Mouse (Mus musculus): ENCODE measurements around the gene Rab5a. TPM values are rescaled to one million over a fixed set of nuclear protein-coding genes. Genes with fewer than 3 reads are reported as not detected.
"Not testable (repeated sequence)": the region's sequence is repeated elsewhere in the genome, so short reads cannot be mapped to it uniquely, and the experiment has no call there.

The Rab5a gene
- total RNA-seq, 1 experiment from 2014 or later: 166 TPM

DNA sequence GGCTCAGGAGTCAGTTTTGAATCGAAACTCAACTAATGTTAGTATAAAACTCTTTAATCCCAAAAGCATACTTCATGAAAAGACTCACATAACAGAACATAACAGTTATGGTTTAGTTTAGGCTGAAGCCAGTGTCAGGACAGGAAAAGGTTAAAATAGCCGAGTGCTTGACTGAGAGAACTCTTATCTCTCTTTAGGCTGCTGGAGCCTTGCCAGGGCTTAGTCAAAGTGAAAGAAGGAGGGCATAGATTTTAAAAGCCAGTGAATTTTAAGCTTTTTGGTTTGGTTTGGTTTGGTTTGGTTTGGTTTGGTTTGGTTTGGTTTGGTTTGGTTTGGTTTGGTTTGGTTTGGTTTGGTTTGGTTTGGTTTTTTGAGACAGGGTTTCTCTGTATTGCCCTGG is 53.4 kb downstream of the Rab5a start:
- no peak for ATAC-seq (replicated peaks; ENCODE audit: insufficient number of reproducible peaks, low FRiP score, low TSS enrichment, poor library complexity, severe bottlenecking)

DNA sequence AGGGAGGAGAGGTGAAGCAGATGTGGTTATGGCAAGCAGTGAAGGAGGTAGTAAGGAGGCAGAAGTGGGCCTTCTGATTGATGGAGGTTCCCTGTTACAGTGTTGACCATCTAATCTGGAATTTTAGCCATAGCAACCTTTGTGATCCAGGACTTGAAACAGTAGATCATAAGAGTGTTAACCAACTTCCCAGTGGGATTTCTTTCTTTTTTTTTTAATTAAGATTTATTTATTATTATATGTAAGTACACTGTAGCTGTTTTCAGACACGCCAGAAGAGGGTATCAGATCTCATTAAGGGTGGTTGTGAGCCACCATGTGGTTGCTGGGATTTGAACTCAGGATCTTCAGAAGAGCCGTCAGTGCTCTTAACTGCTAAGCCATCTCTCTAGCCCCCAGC is 60.3 kb downstream of the Rab5a start, which contains the start of gene Pp2d1:
Pp2d1 (minus strand) TSS at position 101 of the 400 bp plus-strand sequence.
- not testable (repeated sequence) for ATAC-seq (replicated peaks; ENCODE audit: insufficient number of reproducible peaks, low FRiP score, low TSS enrichment, poor library complexity, severe bottlenecking)

DNA sequence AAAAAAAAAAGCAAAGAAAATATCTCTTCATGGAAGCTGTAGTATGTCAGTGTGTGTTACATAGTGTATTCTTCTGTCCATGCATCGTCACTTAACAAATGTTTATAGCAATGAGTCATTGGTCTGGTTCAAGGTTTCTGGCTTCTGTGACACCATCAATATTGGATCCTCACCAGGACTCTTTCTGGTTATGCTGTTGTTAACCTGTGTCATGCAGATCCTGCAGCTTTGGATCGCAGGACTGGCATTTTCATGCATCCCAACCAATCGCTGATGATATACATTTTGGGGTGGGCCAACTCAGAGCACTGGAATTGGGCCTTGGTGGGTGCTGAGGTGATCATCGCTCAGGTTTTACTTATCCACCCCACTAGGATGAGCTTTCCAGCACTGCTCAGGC is 63.5 kb downstream of the Rab5a start:
- no peak for ATAC-seq (replicated peaks; ENCODE audit: insufficient number of reproducible peaks, low FRiP score, low TSS enrichment, poor library complexity, severe bottlenecking)

DNA sequence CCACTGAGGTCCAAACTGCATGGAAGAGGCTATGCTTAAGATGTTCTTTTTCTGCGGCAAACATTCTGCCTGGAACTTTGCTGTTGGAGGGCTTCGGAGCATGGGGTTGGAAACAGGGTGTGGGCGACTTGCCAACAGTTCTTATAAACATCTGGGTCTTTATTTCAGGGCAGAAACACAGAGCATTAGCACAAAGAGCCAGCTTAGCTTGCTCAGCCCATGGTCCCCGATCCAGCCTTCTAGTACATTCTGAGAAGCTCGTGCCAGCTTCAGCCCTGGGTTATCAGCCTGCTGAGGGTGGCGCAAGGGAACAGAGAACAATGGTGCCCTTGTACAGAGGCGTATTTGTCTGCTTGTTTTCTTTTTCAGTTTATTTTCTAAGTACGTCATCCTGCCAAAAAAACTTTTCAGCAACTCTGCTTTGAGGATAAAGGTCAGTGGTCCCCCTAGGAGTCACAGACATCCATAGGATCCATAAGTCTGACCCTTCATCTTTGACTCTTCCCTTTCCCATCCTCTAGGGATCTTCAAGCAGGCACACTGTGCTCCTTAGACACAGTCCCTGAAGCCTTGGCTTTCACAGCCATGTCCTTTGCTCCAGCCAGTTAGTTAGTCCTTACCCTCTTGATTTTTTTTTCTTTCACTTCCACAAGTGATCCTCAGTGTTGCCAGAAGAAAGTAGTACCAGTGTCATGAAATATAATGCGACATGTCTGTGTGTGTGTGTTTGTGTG is 64.7 kb downstream of the Rab5a start:
- no peak for ATAC-seq (replicated peaks; ENCODE audit: insufficient number of reproducible peaks, low FRiP score, low TSS enrichment, poor library complexity, severe bottlenecking)

DNA sequence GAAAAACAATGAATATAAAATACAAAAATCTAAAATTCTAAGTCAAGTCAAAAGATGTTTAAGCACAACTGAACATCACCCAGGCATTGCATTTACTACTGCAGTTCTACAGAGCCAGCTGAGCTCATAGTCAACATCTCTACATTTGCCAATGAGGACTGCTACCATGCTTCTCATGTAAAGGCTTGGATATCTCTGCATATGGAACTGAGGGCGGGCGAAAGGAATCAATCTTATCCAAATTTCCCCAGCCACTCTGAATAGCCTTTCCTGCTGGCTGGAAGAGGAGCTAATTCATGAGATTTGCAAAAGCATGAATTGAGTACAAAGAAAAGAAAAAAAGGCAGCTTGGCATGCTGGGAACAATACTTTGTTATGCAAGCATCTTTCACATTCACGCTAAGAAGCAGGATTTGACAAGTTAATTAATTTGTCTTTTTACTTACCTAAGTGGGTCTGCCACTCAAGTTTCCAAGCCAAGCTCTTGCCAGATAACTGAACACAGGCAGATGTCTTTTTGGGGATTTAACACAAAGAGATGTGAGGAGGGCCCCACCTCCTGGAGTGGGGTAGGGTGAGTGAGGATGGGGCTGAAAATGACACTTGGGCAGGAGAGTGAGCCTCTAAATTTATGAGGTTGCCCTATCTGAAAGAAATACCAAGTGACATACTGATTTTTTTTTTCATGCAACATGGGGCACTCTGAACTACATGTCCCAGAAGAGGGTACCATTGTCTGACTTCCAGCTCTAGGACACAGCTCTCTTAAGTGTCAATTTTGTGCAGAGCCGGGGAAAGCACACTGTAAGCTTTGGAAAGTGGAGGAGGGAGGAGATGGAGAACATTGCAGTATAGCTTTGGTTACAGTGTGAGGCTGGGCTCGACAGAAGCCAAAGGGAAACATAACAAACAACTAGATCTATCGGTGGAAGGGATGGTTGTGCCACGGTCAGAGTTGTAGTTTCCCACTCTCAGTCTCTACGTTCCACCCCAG is 72.6 kb downstream of the Rab5a start:
- ATAC-seq (replicated peaks; ENCODE audit: insufficient number of reproducible peaks, low FRiP score, low TSS enrichment, poor library complexity, severe bottlenecking): no peak

DNA sequence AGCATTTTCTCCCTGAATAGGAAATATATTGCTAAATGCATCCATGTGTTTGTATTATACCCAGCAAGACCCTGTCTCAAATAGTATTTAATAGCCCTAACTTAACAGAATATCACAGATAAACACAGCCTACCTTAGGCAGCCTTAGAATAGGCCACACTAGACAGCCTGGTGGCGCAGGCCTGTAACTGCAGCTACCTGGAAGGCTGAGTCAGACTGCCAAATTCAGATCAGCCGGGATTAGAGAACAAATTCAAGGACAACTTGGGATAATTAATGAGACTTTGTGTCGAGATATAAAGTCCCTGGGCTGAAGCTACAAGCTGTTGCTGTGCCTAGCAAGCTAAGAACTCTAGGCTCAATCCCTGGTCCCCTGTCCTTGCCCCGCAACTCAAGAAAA is 75.1 kb downstream of the Rab5a start:
- 0 out of 2 replicates have a peak, but pooled peaks have one; percentile 13 for ATAC-seq (replicated peaks; ENCODE audit: insufficient number of reproducible peaks, low FRiP score, low TSS enrichment, poor library complexity, severe bottlenecking)

DNA sequence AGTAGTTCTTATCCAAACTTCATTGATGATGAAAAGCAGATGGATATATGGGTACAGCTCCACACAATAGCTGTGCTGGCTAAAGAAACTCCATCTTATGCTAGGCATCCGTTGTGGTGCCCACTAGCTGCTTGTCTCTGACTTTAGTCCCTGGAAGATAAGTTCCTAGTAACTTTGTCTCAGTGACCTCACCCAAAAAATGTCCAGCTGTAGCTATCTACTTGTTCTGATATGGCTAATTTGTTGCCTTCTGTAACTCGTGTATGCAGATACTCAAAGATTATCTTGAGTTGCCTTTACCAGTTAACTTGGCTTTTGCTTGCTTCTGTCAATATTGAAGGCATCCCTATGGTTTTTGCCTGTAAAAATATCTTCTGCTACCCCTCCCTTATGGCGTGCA is 75.8 kb downstream of the Rab5a start:
- ATAC-seq (replicated peaks; ENCODE audit: insufficient number of reproducible peaks, low FRiP score, low TSS enrichment, poor library complexity, severe bottlenecking): no peak

Other genes with a start within 250 kb of the Rab5a start
- not detected in 3 replicates for gene Efhb, start 15.9 kb upstream of the Rab5a start, total RNA-seq (2017)
- 0.29 TPM in 1 of 3 replicates, not detected in the others for gene Pp2d1, start 60.2 kb downstream of the Rab5a start, total RNA-seq (2017)
- 58.3 to 89.5 TPM (median 71.8 TPM) in 3 replicates for gene Kat2b, start 87.6 kb downstream of the Rab5a start, total RNA-seq (2017)
- 0.11 to 1.8 TPM (median 0.29 TPM) in 3 replicates for gene Sgo1, start 210.1 kb downstream of the Rab5a start, total RNA-seq (2017)

All from monocyte, adult 5-6 weeks (primary cell).